Mouse (Mus musculus): ENCODE results near the gene Polr1d. TPM values are rescaled to one million over a fixed set of nuclear protein-coding genes. Genes with fewer than 3 reads are reported as not detected.

Gene Polr1d
- 63.5 and 70.0 TPM in 2 replicates for total RNA-seq (2017)

GRCm38 (mm10) chr5:147076799-147077165 is at the start of gene Polr1d:
Polr1d (plus strand) TSS chr5:147077050.
- ATAC-seq (ENCODE audit: extremely low read depth, insufficient number of reproducible peaks, low FRiP score, poor library complexity, severe bottlenecking): no peak

GRCm38 (mm10) chr5:147031281-147031680 is 45.6 kb upstream of the Polr1d start:
- ATAC-seq (ENCODE audit: extremely low read depth, insufficient number of reproducible peaks, low FRiP score, poor library complexity, severe bottlenecking): no peak

GRCm38 (mm10) chr5:147033155-147033554 is 43.7 kb upstream of the Polr1d start:
- no peak for ATAC-seq (ENCODE audit: extremely low read depth, insufficient number of reproducible peaks, low FRiP score, poor library complexity, severe bottlenecking)

- no peak for ATAC-seq (ENCODE audit: extremely low read depth, insufficient number of reproducible peaks, low FRiP score, poor library complexity, severe bottlenecking)
These were observed 42.6 kb upstream of the Polr1d start for GRCm38 (mm10) chr5:147034283-147034682.

- no peak for ATAC-seq (ENCODE audit: extremely low read depth, insufficient number of reproducible peaks, low FRiP score, poor library complexity, severe bottlenecking)
These were observed 41.5 kb upstream of the Polr1d start for GRCm38 (mm10) chr5:147035301-147035700.

- no peak for ATAC-seq (ENCODE audit: extremely low read depth, insufficient number of reproducible peaks, low FRiP score, poor library complexity, severe bottlenecking)
These were observed 40.8 kb upstream of the Polr1d start for GRCm38 (mm10) chr5:147036028-147036427.

- no peak for ATAC-seq (ENCODE audit: extremely low read depth, insufficient number of reproducible peaks, low FRiP score, poor library complexity, severe bottlenecking)
These were observed 40.2 kb upstream of the Polr1d start for GRCm38 (mm10) chr5:147036661-147037060.

- no peak for ATAC-seq (ENCODE audit: extremely low read depth, insufficient number of reproducible peaks, low FRiP score, poor library complexity, severe bottlenecking)
These were observed 39.2 kb upstream of the Polr1d start for GRCm38 (mm10) chr5:147037601-147038000.

- ATAC-seq (ENCODE audit: extremely low read depth, insufficient number of reproducible peaks, low FRiP score, poor library complexity, severe bottlenecking): no peak
These were observed 37.5 kb upstream of the Polr1d start for GRCm38 (mm10) chr5:147039394-147039793.

GRCm38 (mm10) chr5:147041965-147042937 is 34.6 kb upstream of the Polr1d start:
- ATAC-seq (ENCODE audit: extremely low read depth, insufficient number of reproducible peaks, low FRiP score, poor library complexity, severe bottlenecking): no peak

- ATAC-seq (ENCODE audit: extremely low read depth, insufficient number of reproducible peaks, low FRiP score, poor library complexity, severe bottlenecking): no peak
These were observed 33.5 kb upstream of the Polr1d start for GRCm38 (mm10) chr5:147043240-147043844.

GRCm38 (mm10) chr5:147045311-147045710 is 31.5 kb upstream of the Polr1d start:
- ATAC-seq (ENCODE audit: extremely low read depth, insufficient number of reproducible peaks, low FRiP score, poor library complexity, severe bottlenecking): no peak

GRCm38 (mm10) chr5:147045929-147046328 is 30.9 kb upstream of the Polr1d start:
- ATAC-seq (ENCODE audit: extremely low read depth, insufficient number of reproducible peaks, low FRiP score, poor library complexity, severe bottlenecking): no peak

GRCm38 (mm10) chr5:147049544-147050209 is 27.2 kb upstream of the Polr1d start:
- peak; percentile 61 for ATAC-seq (ENCODE audit: extremely low read depth, insufficient number of reproducible peaks, low FRiP score, poor library complexity, severe bottlenecking)

GRCm38 (mm10) chr5:147050816-147051499 is 25.9 kb upstream of the Polr1d start:
- peak; percentile 50 for ATAC-seq (ENCODE audit: extremely low read depth, insufficient number of reproducible peaks, low FRiP score, poor library complexity, severe bottlenecking)

- no peak for ATAC-seq (ENCODE audit: extremely low read depth, insufficient number of reproducible peaks, low FRiP score, poor library complexity, severe bottlenecking)
These were observed 25.1 kb upstream of the Polr1d start for GRCm38 (mm10) chr5:147051500-147052308.

- ATAC-seq (ENCODE audit: extremely low read depth, insufficient number of reproducible peaks, low FRiP score, poor library complexity, severe bottlenecking): no peak
These were observed 24.6 kb upstream of the Polr1d start for GRCm38 (mm10) chr5:147052309-147052558.

GRCm38 (mm10) chr5:147053071-147053470 is 23.8 kb upstream of the Polr1d start:
- no peak for ATAC-seq (ENCODE audit: extremely low read depth, insufficient number of reproducible peaks, low FRiP score, poor library complexity, severe bottlenecking)

- ATAC-seq (ENCODE audit: extremely low read depth, insufficient number of reproducible peaks, low FRiP score, poor library complexity, severe bottlenecking): no peak
These were observed 23.4 kb upstream of the Polr1d start for GRCm38 (mm10) chr5:147053481-147053880.
